In the genomic region with DNA sequence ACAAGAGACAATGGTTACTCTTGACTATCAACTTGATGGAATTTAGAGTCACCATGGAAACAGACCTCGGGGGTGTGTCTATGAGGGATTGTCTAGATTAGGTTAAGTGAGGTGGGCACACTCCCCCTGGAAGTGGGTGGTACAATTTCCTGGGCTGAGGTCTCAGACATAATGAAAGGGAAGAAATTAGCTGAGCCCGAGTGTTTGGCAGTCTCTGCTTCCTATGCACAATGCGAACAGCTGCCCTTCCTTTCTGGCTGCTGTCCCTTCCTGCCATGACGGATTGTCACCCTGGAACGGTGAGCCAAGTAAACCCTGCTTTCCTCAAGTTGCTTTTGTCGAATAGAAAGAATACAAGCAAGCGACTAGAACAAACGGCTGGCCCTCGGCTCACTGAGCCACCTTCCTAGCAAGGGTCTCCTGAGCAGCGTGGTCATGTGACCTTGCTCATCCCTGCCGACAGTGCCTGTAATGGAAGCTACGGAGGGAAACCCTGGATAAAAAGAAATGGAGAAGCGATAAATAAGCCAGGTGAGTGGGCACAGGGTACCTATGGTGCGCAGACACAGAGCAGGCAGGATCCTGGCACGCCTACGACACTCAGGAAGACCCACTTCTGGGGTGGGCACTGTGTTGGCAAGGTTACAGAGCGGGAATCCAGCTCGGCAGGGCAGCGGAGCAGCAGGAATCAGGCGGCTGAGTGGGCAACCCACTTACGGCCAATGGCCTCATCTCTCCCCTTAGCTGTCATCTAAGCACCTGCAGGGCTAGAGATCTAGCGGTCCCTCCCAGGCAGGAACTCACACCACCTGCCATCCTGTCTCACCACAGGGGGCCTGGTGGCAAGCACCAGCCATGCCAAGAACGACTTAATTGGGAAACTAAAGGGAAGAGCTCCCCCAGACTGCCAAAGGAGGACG, we compare ENCODE assay signal across 8 mouse cellular contexts.
DNase-seq lines count a peak whose midpoint lies in the region; ATAC-seq and TF ChIP-seq lines count a peak whose summit lies in the region.

No protein-coding gene starts in this region.

- TF ChIP-seq CTCF in liver, postnatal 0 days (IDR thresholded peaks at IDR 0.05; ENCODE audit: low read depth) = no peak

- H3K36me3 ChIP-seq in kidney, embryonic 14.5 days (ENCODE audit: control insufficient read depth, insufficient read depth, low read length) = no peaks in the 10 kb centered on the region
- H3K36me3 ChIP-seq in hindbrain, embryonic 13.5 days = no peaks in the 10 kb centered on the region
- no peaks in the 10 kb centered on the region for H3K36me3 ChIP-seq in neural tube, embryonic 13.5 days
- no peaks in the 10 kb centered on the region for H3K36me3 ChIP-seq in liver, postnatal 0 days (replicated peaks; ENCODE audit: insufficient read depth, low read length)

- TF ChIP-seq EP300 in liver, postnatal 0 days (IDR thresholded peaks at IDR 0.05; ENCODE audit: low read depth) = no peak

- no peak overlapping the region for H3K4me3 ChIP-seq in kidney, embryonic 14.5 days (ENCODE audit: low read length)
- H3K4me3 ChIP-seq in hindbrain, embryonic 13.5 days = peak overlapping the region; percentile 16; the same call in 1 of the 2 replicates
- H3K4me3 ChIP-seq in neural tube, embryonic 13.5 days = peak overlapping the region; percentile 20
- no peak overlapping the region for H3K4me3 ChIP-seq in liver, postnatal 0 days (ENCODE audit: low read depth, low read length)

- no peak overlapping the region for H3K4me2 ChIP-seq in kidney, embryonic 14.5 days (replicated peaks; ENCODE audit: low read depth, low read length)
- peak overlapping the region; percentile 38 for H3K4me2 ChIP-seq in hindbrain, embryonic 13.5 days
- H3K4me2 ChIP-seq in neural tube, embryonic 13.5 days = peak overlapping the region; percentile 49
- H3K4me2 ChIP-seq in liver, postnatal 0 days (ENCODE audit: low read depth, low read length) = no peak overlapping the region

- intact Hi-C loops in gastrocnemius, postnatal 36 days (cut with DNase I) = no loop called here

- no peaks in the 10 kb centered on the region for H3K27me3 ChIP-seq in kidney, embryonic 14.5 days (ENCODE audit: control insufficient read depth, insufficient read depth, low read length)
- peaks cover 14% of the 10 kb centered on the region; the same call in 1 of the 2 replicates for H3K27me3 ChIP-seq in hindbrain, embryonic 13.5 days
- H3K27me3 ChIP-seq in neural tube, embryonic 13.5 days = peaks cover 9% of the 10 kb centered on the region; the same call in 1 of the 2 replicates
- no peaks in the 10 kb centered on the region for H3K27me3 ChIP-seq in liver, postnatal 0 days (ENCODE audit: insufficient read depth, low read length)

- H3K4me1 ChIP-seq in kidney, embryonic 14.5 days (ENCODE audit: control insufficient read depth, insufficient read depth, low read length) = no peaks in the 10 kb centered on the region
- peaks cover 28% of the 10 kb centered on the region for H3K4me1 ChIP-seq in hindbrain, embryonic 13.5 days (replicated peaks)
- peaks cover 31% of the 10 kb centered on the region for H3K4me1 ChIP-seq in neural tube, embryonic 13.5 days (replicated peaks)
- H3K4me1 ChIP-seq in liver, postnatal 0 days (ENCODE audit: insufficient read depth) = no peaks in the 10 kb centered on the region

- no peak overlapping the region for H3K9ac ChIP-seq in kidney, embryonic 14.5 days (ENCODE audit: low read depth, low read length)
- peak overlapping the region; percentile 62; the same call in 1 of the 2 replicates for H3K9ac ChIP-seq in hindbrain, embryonic 13.5 days
- H3K9ac ChIP-seq in neural tube, embryonic 13.5 days = peak overlapping the region; percentile 55
- no peak overlapping the region for H3K9ac ChIP-seq in liver, postnatal 0 days (replicated peaks)

- WGBS in kidney, embryonic 14.5 days = 57% methylated on average over 24 of the region's 24 CpGs
- 22% methylated on average over 24 of the region's 24 CpGs for WGBS in hindbrain, embryonic 13.5 days
- WGBS in neural tube, embryonic 13.5 days = 25% methylated on average over 24 of the region's 24 CpGs
- 68% methylated on average over 24 of the region's 24 CpGs for WGBS in liver, postnatal 0 days (ENCODE audit: insufficient replicate concordance)

- ATAC-seq in kidney, embryonic 14.5 days (ENCODE audit: low FRiP score, low TSS enrichment) = no peak
- peak; percentile 81 for ATAC-seq in hindbrain, embryonic 13.5 days (ENCODE audit: low FRiP score)
- ATAC-seq in neural tube, embryonic 13.5 days (ENCODE audit: low read depth) = peak; percentile 76
- ATAC-seq in liver, postnatal 0 days = no peak

- peak; percentile 54 for DNase-seq in kidney, adult 11 months
- peak; percentile 99 for DNase-seq in cerebellum, adult 9-10 months
- peak; percentile 33 to 41 for DNase-seq in layer of hippocampus, postnatal 36 days
- no peak for DNase-seq in gastrocnemius, postnatal 36 days
- no peak for DNase-seq in liver, postnatal 0 days

- H3K9me3 ChIP-seq in kidney, embryonic 14.5 days (ENCODE audit: control insufficient read depth, low read length) = no peaks in the 10 kb centered on the region
- H3K9me3 ChIP-seq in hindbrain, embryonic 13.5 days = no peaks in the 10 kb centered on the region
- H3K9me3 ChIP-seq in neural tube, embryonic 13.5 days = no peaks in the 10 kb centered on the region
- H3K9me3 ChIP-seq in liver, postnatal 0 days (ENCODE audit: low read length) = no peaks in the 10 kb centered on the region

- H3K27ac ChIP-seq in kidney, embryonic 14.5 days (ENCODE audit: low read depth, low read length) = no peak overlapping the region
- peak overlapping the region; percentile 86 for H3K27ac ChIP-seq in hindbrain, embryonic 13.5 days
- H3K27ac ChIP-seq in neural tube, embryonic 13.5 days (replicated peaks) = peak overlapping the region; percentile 84
- no peak overlapping the region for H3K27ac ChIP-seq in liver, postnatal 0 days (ENCODE audit: low read depth)

Comparison
In these comparisons a context has a peak if more than half of its experiments do, and no peak if none do; other contexts are left out.
1. DNase-seq: peak in kidney, adult 11 months (single experiment), cerebellum, adult 9-10 months (single experiment) and layer of hippocampus, postnatal 36 days (2 of 2); none in gastrocnemius, postnatal 36 days (0 of 2) and liver, postnatal 0 days (single experiment).
2. ATAC-seq: peak in hindbrain, embryonic 13.5 days (single experiment) and neural tube, embryonic 13.5 days (single experiment); none in kidney, embryonic 14.5 days (single experiment) and liver, postnatal 0 days (single experiment).
3. H3K27ac ChIP-seq: peak in hindbrain, embryonic 13.5 days (single experiment) and neural tube, embryonic 13.5 days (single experiment); none in kidney, embryonic 14.5 days (single experiment) and liver, postnatal 0 days (single experiment).
4. H3K4me2 ChIP-seq: peak in hindbrain, embryonic 13.5 days (single experiment) and neural tube, embryonic 13.5 days (single experiment); none in kidney, embryonic 14.5 days (single experiment) and liver, postnatal 0 days (single experiment).
5. H3K4me3 ChIP-seq: peak in hindbrain, embryonic 13.5 days (single experiment) and neural tube, embryonic 13.5 days (single experiment); none in kidney, embryonic 14.5 days (single experiment) and liver, postnatal 0 days (single experiment).
6. H3K9ac ChIP-seq: peak in hindbrain, embryonic 13.5 days (single experiment) and neural tube, embryonic 13.5 days (single experiment); none in kidney, embryonic 14.5 days (single experiment) and liver, postnatal 0 days (single experiment).